Mouse (Mus musculus) heart, embryonic 15.5 days (tissue): ENCODE data around the gene Prpf31. TPM values are rescaled to one million over a fixed set of nuclear protein-coding genes. Genes with fewer than 3 reads are reported as not detected.

Experiments
- ATAC-seq: fragments of 200-750 bp; cut with Nextera tagmentation; replicated peaks from 2 replicates; pipeline ENCODE4 v1.8.0; 2017; ENCODE audit warnings: low read depth, moderate TSS enrichment; ENCODE audit not compliant: insufficient number of reproducible peaks, insufficient read depth, low FRiP score
- H3K27ac ChIP-seq: fragments of 300-500 bp; sonication (generic); 2 replicates; pipeline ENCODE4 v1.5.1; 2015; ENCODE audit warnings: mild to moderate bottlenecking, inconsistent platforms
- H3K27me3 ChIP-seq: fragments of 300-500 bp; sonication (generic); 2 replicates; pipeline ENCODE4 v1.6.1; 2015; ENCODE audit warnings: inconsistent platforms
- H3K36me3 ChIP-seq: fragments of 300-500 bp; sonication (generic); 2 replicates; pipeline ENCODE4 v1.6.1; 2015; ENCODE audit warnings: mild to moderate bottlenecking, inconsistent platforms
- H3K4me1 ChIP-seq: fragments of 300-500 bp; sonication (generic); replicated peaks from 2 replicates; pipeline ENCODE4 v1.6.1; 2015; ENCODE audit warnings: inconsistent platforms
- H3K4me2 ChIP-seq: fragments of 300-500 bp; sonication (generic); 2 replicates; pipeline ENCODE4 v1.6.1; 2015; ENCODE audit warnings: inconsistent platforms, mild to moderate bottlenecking, moderate library complexity
- H3K4me3 ChIP-seq: fragments of 300-500 bp; sonication (generic); 2 replicates; pipeline ENCODE4 v1.5.1; 2015; ENCODE audit warnings: mild to moderate bottlenecking, inconsistent platforms
- H3K9ac ChIP-seq: fragments of 300-500 bp; sonication (generic); 2 replicates; pipeline ENCODE4 v1.6.1; 2015; ENCODE audit warnings: mild to moderate bottlenecking, inconsistent platforms
- H3K9me3 ChIP-seq: fragments of 300-500 bp; sonication (generic); replicated peaks from 2 replicates; pipeline ENCODE4 v1.6.1; 2016; ENCODE audit warnings: inconsistent platforms
- WGBS: fragments of 180-500 bp; shearing (Covaris S2); methylation state at CpG from one replicate; pipeline ENCODE4 v1.1.7; 2015; ENCODE audit warnings: mixed read lengths; 5-methylcytosine and 5-hydroxymethylcytosine counted together
- polyA plus RNA-seq: library from polyadenylated mRNA; unstranded; fragments of >200 nt; fragmentation: Nextera tagmentation; extraction: Ambion mirVana; gene quantifications from 2 replicates; pipeline ENCODE4 v1.2.1, GENCODE M21; 2015

Gene Prpf31
- polyA plus RNA-seq, 1 experiment from 2014 or later = 50.2 TPM

DNA sequence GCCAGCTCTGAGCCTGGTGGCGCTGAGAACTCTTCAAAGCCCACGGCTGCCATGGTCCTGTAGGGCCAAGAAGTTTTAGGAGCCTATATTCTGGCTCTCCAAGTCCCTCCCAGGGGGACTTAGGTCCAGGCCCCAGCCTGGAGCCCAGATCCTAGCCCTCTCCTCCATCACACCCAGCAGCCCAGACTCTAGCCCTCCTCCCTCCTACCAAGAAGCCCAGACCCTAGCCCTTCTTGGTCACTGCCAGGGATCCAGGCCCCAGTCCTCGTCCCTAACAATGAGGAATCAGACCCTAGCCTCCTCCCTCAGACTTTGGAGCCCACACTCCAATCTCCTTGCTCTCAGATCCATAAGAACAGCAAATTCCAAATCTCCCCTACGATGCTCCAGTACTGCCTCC lies 755 bp upstream of the Prpf31 start:
- H3K36me3 ChIP-seq = peaks cover 13% of the 10 kb centered on the region; the same call in 1 of the 2 replicates
- ATAC-seq = no peak
- peak overlapping the region; percentile 61 for H3K4me3 ChIP-seq
- no peaks in the 10 kb centered on the region for H3K27me3 ChIP-seq
- H3K27ac ChIP-seq = peak overlapping the region; percentile 82
- peaks cover 21% of the 10 kb centered on the region for H3K4me1 ChIP-seq
- H3K4me2 ChIP-seq = peak overlapping the region; percentile 77
- peak overlapping the region; percentile 53 for H3K9ac ChIP-seq
- WGBS = 32% methylated on average over 4 of the region's 4 CpGs
- no peaks in the 10 kb centered on the region for H3K9me3 ChIP-seq

DNA sequence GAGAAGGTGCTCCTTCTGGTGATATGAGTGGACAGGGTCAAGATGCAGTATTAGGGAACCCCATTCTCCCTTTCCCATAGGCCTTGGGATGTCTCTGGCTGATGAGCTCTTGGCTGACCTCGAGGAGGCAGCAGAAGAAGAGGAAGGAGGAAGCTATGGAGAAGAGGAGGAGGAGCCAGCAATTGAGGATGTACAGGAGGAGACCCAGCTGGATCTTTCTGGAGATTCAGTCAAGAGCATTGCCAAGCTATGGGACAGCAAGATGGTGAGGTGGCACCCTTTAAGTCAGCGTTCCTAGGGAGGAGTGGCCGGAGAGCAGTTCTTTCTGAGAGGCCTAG lies 662 bp downstream of the Prpf31 start:
- Histone ChIP-seq H3K27me3 (no peaks in the 10 kb centered on the region), H3K27ac (no peak overlapping the region), H3K4me1 (peaks cover 21% of the 10 kb centered on the region), H3K9ac (peak overlapping the region; percentile 53), H3K4me2 (peak overlapping the region; percentile 77), H3K4me3 (peak overlapping the region; percentile 61), H3K9me3 (no peaks in the 10 kb centered on the region), H3K36me3 (peaks cover 9% of the 10 kb centered on the region; the same call in 1 of the 2 replicates)
- WGBS = 60% methylated on average over 3 of the region's 3 CpGs
- no peak for ATAC-seq

DNA sequence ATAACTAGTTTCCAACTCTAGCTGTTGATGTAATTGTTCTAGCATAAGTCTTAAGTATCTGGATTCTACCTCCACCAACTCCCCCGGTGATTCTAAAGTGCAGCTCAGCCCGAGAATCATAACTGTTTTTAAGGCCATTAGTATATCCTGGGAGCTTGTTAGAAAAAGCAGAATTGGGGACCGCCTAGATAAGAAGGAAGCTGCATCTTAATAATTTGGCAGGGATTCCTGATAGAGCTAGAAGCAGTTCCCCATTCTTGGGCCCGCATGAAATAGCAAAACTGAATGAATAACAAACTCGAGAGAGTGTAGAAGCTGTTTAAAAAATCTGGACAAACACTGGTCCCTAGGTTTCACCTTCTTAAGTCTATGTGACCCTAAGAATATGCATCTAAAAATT lies 13.6 kb downstream of the Prpf31 start:
- no peak for ATAC-seq
- Histone ChIP-seq H3K9ac (no peak overlapping the region), H3K4me3 (no peak overlapping the region; the same call in 1 of the 2 replicates), H3K4me1 (peaks cover 29% of the 10 kb centered on the region), H3K9me3 (no peaks in the 10 kb centered on the region), H3K27me3 (no peaks in the 10 kb centered on the region), H3K36me3 (peaks cover 26% of the 10 kb centered on the region; the same call in 1 of the 2 replicates), H3K27ac (no peak overlapping the region), H3K4me2 (no peak overlapping the region)
- 66% methylated on average over 5 of the region's 5 CpGs for WGBS

DNA sequence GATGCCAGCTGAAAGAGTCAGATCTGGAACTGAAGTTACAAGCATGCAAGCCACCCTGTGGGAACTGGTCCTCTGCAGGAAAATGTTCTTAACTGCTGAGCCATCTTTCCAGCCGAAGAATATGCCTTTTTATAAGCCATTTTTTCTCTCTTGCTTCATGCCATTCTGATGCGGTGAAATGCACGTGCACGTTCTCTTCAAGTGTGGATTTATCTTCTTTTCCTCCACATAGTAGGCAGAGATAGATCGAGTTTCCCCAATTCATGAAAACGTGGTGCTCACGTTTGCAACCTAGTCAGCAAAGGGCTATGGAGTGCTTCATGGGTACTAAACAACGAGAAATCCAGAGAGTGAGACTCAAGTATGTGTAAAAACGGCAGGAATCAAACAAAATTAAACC lies 14.1 kb downstream of the Prpf31 start:
- WGBS = 23% methylated on average over 9 of the region's 9 CpGs
- H3K4me3 ChIP-seq = peak overlapping the region; percentile 96
- peak overlapping the region; percentile 60 for H3K4me2 ChIP-seq
- no peak for ATAC-seq
- no peaks in the 10 kb centered on the region for H3K27me3 ChIP-seq
- no peak overlapping the region for H3K9ac ChIP-seq
- peaks cover 33% of the 10 kb centered on the region for H3K4me1 ChIP-seq
- H3K27ac ChIP-seq = no peak overlapping the region
- H3K36me3 ChIP-seq = peaks cover 25% of the 10 kb centered on the region; the same call in 1 of the 2 replicates
- H3K9me3 ChIP-seq = no peaks in the 10 kb centered on the region

DNA sequence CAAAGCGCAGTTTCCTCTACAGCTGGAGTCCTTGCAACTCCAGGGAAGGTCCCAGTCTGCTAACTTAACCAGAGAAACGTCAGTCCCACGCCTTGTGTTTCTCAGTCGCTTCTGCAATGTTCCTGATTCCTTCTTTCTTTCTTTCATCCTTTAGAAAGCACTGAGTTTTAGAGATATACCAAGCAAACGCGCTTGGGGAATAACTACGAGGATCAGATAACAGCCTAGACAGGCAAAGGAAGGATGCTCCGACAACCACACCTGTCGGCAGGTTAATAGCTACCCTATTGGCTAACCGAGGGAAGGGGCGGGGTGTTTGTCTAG lies 14.5 kb downstream of the Prpf31 start:
- Histone ChIP-seq H3K36me3 (peaks cover 22% of the 10 kb centered on the region; the same call in 1 of the 2 replicates), H3K27me3 (no peaks in the 10 kb centered on the region), H3K4me3 (peak overlapping the region; percentile 96), H3K9ac (0 out of 2 replicates have a peak overlapping the region, but pooled peaks have one; percentile 11), H3K4me2 (peak overlapping the region; percentile 60), H3K9me3 (no peaks in the 10 kb centered on the region), H3K4me1 (peaks cover 36% of the 10 kb centered on the region), H3K27ac (peak overlapping the region; percentile 75)
- no peak for ATAC-seq
- WGBS = 1% methylated on average over 11 of the region's 11 CpGs

DNA sequence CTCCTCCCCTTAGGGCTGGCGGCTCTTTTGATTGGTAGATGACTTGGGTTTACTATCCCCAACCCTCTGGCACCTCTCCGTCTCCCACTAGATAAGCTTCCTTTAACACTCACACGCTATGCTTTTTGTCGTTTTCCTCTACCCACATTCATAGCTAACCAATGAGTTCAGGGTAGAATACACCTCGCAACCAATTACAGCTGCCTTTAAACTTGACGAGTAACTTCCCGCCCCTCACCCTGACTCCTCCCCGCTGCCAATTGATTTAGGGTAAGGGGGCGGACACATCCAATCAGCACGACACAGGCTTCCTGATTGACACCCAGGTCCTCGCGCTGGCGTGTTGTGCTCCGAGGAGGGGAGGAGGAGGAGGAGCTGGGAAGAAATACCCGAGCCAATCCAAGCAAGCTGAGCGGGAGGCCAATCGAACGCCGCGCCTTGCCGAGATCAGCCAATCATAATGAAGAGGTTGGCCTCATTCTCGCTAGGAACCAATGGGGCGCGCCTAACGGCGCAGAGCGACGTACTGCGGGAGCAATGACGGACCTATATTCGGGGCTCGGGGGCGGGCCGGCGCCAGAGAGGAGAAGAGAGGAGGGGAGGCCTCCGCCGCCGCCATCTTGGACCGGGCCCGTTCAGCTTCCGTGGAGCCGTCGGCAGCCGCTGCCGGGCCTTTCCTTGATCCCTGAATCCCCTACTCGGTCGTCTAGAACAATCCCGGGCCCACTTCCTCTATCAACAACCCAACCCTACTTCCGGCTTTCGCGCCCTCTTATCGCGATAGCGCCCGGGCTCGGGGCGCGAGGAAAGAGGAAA lies 15.1 kb downstream of the Prpf31 start, which contains the start of gene Cnot3:
Cnot3 (plus strand) TSS at position 597 of the 816 bp plus-strand sequence.
- Histone ChIP-seq H3K27ac (peak within 1 kb of the TSS; percentile 97), H3K4me1 (peaks cover 36% of the 10 kb centered on the region), H3K27me3 (no peaks in the 10 kb centered on the region), H3K36me3 (peaks cover 17% of the 10 kb centered on the region; the same call in 1 of the 2 replicates), H3K4me3 (peak within 1 kb of the TSS; percentile 96), H3K9me3 (no peaks in the 10 kb centered on the region), H3K9ac (peak within 1 kb of the TSS; percentile 99), H3K4me2 (peak within 1 kb of the TSS; percentile 80)
- ATAC-seq = peak; percentile 97
- WGBS = under 1% methylated on average over 49 of the region's 58 CpGs

DNA sequence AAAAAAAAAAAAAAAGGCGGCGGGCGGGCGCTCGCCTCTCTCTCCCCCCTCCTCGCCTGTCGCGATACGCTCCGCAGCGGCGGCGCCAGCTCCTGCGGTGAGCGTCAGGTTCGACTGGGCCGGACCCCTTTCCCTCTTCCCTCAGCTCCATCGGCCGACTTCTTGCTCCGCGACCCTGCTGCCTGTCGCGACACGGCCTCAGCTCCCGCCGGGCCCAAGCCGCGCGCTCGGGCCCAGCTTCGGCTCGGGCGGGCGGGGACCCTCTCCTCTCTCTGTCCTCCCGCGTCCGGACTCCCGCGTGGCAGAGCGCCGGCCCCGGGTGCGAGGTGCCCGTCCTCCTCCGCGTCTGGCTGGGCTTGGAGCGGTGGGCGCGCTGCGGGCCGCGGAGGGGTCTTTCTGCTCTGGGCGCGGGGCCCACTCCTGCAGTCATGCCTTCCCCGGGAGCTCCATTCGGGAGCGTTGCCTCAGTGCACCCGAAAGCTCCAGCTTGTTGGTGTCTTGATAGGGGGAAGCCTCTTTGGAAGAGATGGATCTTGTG lies 15.8 kb downstream of the Prpf31 start:
- peak overlapping the region; percentile 97 for H3K27ac ChIP-seq
- no peaks in the 10 kb centered on the region for H3K9me3 ChIP-seq
- peak overlapping the region; percentile 80 for H3K4me2 ChIP-seq
- WGBS = under 1% methylated on average over 56 of the region's 58 CpGs
- H3K4me1 ChIP-seq = peaks cover 36% of the 10 kb centered on the region
- H3K4me3 ChIP-seq = peak overlapping the region; percentile 96
- peak; percentile 5 for ATAC-seq
- peaks cover 15% of the 10 kb centered on the region for H3K36me3 ChIP-seq
- H3K9ac ChIP-seq = peak overlapping the region; percentile 99
- H3K27me3 ChIP-seq = no peaks in the 10 kb centered on the region

DNA sequence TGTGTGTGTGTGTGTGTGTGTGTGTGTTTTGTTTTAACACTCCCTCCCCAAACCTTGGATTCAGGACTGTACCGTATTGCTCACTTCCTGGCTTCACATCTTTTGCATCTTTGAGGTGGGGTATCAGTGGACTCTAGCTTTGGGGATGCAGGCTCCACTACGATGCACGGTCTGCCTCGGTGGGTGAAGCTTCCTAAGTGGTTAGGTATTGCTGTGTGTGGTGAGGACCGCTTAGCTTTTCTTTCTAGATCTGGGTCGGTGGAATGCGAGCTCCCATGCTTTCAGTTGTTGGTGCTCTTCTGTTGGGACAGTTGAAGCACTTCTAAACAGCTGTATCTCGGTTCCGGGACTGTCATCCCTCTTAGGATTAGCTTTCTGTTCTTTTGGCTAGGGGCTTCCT lies 16.4 kb downstream of the Prpf31 start:
- Histone ChIP-seq H3K4me3 (peak overlapping the region; percentile 96), H3K27me3 (no peaks in the 10 kb centered on the region), H3K27ac (peak overlapping the region; percentile 97; the same call in 1 of the 2 replicates), H3K4me2 (peak overlapping the region; percentile 80), H3K9ac (peak overlapping the region; percentile 99), H3K4me1 (peaks cover 36% of the 10 kb centered on the region), H3K36me3 (peaks cover 15% of the 10 kb centered on the region), H3K9me3 (no peaks in the 10 kb centered on the region)
- WGBS = 6% methylated on average over 9 of the region's 9 CpGs
- no peak for ATAC-seq

DNA sequence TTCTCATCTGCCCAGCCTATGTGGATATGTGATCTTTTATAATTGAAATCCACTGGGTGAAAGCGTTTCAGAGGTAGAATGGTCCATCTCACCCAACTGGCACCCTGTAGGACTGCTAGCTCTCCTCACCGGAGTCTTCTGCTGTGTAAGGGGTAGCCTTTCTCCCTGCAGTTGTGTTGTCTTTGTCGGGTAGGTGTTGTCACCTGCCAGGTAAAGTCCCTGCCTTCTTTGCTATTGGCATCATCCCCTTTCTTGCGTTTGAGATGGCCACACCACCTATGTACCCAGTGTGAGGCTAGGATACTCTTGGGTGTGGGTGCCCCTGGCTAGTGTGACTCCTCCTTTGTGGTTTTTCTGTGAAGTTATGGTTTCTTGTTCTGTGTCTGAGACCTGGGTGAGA lies 16.9 kb downstream of the Prpf31 start:
- Histone ChIP-seq H3K4me1 (peaks cover 36% of the 10 kb centered on the region), H3K9me3 (no peaks in the 10 kb centered on the region), H3K36me3 (peaks cover 15% of the 10 kb centered on the region), H3K9ac (peak overlapping the region; percentile 99), H3K4me2 (peak overlapping the region; percentile 80), H3K27ac (no peak overlapping the region), H3K4me3 (peak overlapping the region; percentile 96), H3K27me3 (no peaks in the 10 kb centered on the region)
- 64% methylated on average over 4 of the region's 4 CpGs for WGBS
- ATAC-seq = no peak

DNA sequence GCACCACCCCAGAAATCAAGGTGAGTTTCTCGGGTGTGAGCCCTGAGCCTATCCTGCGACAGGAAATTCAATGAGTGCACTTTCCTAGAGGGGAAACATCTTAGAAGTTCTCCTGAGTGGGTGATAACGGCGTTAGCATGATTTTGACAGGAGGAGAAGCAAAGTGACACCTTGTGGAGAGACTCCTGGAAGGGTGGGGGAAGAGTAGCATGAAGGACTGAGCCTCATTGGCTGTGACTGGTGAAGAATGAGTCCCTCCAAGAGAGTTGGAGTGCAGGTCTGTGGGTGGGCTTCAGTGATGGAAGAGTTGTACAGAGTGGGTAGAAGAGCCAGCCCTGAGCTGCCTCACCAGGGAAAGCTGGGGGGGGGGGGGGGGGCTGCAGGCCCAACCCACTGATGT lies 27.2 kb downstream of the Prpf31 start:
- ATAC-seq = no peak
- Histone ChIP-seq H3K27me3 (no peaks in the 10 kb centered on the region), H3K9ac (no peak overlapping the region), H3K4me2 (no peak overlapping the region), H3K36me3 (peaks cover 98% of the 10 kb centered on the region), H3K4me3 (no peak overlapping the region), H3K4me1 (no peaks in the 10 kb centered on the region), H3K27ac (no peak overlapping the region), H3K9me3 (no peaks in the 10 kb centered on the region)
- WGBS = 75% methylated on average over 4 of the region's 4 CpGs

DNA sequence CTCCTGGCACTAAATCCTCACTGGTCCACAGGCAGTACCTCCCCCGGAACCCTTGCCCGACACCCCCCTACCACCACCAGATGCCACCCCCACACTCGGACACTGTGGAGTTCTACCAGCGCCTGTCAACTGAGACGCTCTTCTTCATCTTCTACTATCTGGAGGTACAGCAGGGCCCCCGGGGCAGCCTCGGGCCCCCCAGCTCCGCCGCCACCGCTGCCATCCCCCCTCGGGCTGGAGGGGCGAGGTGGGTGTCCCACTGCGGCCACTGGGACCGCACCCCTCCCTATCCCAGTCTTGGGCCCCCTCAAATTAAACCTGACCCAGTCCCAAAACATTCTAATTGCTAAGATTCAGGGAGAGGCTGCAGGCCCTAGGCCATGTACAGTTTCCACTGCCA lies 28.8 kb downstream of the Prpf31 start:
- H3K4me1 ChIP-seq = peaks cover 6% of the 10 kb centered on the region
- H3K36me3 ChIP-seq = peaks cover 98% of the 10 kb centered on the region
- no peak overlapping the region for H3K9ac ChIP-seq
- 90% methylated on average over 14 of the region's 14 CpGs for WGBS
- H3K4me2 ChIP-seq = no peak overlapping the region
- H3K27ac ChIP-seq = no peak overlapping the region
- no peak overlapping the region for H3K4me3 ChIP-seq
- ATAC-seq = no peak
- no peaks in the 10 kb centered on the region for H3K27me3 ChIP-seq
- H3K9me3 ChIP-seq = no peaks in the 10 kb centered on the region
